Mouse (Mus musculus): ENCODE measurements around the gene Mypn.

The Mypn gene

GRCm38 (mm10) chr10:63099521-63099920, 104.2 kb downstream of the Mypn start, which contains the start of gene Atoh7:
Atoh7 (plus strand) TSS chr10:63099651.
- DNase-seq = no peak

GRCm38 (mm10) chr10:63098191-63098590, 105.6 kb downstream of the Mypn start:
- no peak for DNase-seq

- no peak for DNase-seq
Measured at GRCm38 (mm10) chr10:63096757-63097156, 107.0 kb downstream of the Mypn start.

- no peak for DNase-seq
Measured at GRCm38 (mm10) chr10:63092616-63093550, 110.9 kb downstream of the Mypn start.

- no peak for DNase-seq
Measured at GRCm38 (mm10) chr10:63091915-63092314, 111.8 kb downstream of the Mypn start.

GRCm38 (mm10) chr10:63089758-63090571, 113.8 kb downstream of the Mypn start:
- DNase-seq = no peak

- DNase-seq = no peak
Measured at GRCm38 (mm10) chr10:63089103-63089757, 114.5 kb downstream of the Mypn start.

- DNase-seq = peak; percentile 24
Measured at GRCm38 (mm10) chr10:63086304-63086703, 117.4 kb downstream of the Mypn start.

GRCm38 (mm10) chr10:63065988-63066387, 137.8 kb downstream of the Mypn start:
- peak; percentile 72 for DNase-seq

Data from liver (tissue).